Mouse (Mus musculus): ENCODE results near the gene C1qtnf3. TPM values are rescaled to one million over a fixed set of nuclear protein-coding genes. Genes with fewer than 3 reads are reported as not detected.
A peak's percentile ranks its signal among the peaks of the same experiment; 100 is the strongest.
"Not testable (repeated sequence)": the region's sequence is repeated elsewhere in the genome, so short reads cannot be mapped to it uniquely, and the experiment has no call there.

C1qtnf3 gene
- total RNA-seq, 2 experiments from 2014 or later: 0.60 to 1.1 TPM

DNA sequence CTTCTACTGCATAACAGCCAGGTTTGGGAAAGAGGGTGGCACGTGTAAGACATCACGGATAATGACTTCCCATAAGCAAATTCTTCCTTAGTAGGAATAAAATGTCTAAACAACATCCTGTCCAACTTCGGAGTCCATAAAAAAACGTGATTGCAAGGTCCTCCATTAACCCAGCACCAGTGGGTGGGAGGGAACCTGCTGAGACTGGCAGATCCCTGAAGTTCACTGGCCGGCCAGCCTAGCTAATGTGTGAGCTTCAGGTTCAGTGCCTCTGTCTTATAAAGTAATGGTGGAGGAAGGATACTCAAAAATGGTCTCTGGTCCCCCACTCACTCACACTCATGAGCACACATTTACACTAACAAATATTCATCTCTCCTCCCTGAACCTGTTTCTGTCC, 3.0 kb downstream of the C1qtnf3 start:
- no peak for DNase-seq
- intact Hi-C loops (cut with DNase I): no loop called here

DNA sequence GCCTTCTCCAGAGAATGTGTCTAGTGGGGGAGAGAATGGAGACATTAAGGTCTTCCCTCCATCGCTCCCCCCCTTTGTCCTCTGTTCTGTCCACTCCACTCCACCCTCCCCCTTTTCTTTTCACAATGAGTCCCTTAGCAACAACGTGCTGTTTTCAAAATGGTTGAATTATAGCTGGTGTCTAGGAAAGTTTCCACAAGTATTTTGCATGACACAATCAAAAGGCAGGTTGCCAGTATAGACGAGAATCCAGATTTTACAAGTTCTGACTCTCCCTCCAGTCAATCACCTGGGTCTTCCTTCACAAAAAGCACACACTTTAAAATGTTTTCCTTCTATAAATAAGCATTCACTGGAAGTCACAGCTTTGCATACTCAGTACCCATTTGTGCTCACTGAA, 4.6 kb downstream of the C1qtnf3 start:
- DNase-seq: no peak
- intact Hi-C loops (cut with DNase I): no loop called here

DNA sequence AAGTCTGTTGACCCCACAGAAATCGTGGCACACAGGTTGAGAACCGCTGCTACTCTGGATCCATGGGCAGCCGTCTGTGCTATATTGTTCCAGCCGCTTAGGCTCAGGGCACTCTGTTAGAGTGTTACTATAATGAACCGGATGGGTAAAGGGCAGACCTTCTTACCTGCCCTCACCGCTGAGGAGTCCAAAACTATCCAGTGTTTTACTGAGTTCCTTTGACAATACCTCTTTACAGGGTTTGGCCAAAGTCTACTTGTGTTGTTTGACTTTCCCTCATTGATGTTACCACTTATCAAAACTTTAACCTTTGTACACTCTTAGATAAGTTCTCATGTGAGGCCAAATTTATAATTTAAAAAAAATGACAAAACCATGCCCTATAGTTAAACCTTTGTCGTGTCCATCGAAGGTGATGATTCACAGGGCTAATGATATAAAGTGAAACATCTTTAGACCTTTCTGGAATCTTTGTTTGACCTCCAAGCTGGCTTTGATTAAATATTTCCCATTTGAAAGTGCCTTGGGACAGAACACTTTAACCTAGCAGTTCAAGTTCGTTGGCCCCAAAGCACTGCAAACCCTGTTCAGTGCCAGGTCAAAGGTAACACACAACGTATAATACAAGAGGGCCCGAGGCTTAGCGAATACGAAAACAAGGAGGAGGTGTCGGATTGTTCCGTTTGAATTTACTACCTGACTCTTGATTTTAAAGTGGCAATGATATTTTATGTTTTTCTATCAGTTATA, 7.3 kb downstream of the C1qtnf3 start:
- intact Hi-C loops (cut with DNase I): no loop called here
- no peak for DNase-seq

DNA sequence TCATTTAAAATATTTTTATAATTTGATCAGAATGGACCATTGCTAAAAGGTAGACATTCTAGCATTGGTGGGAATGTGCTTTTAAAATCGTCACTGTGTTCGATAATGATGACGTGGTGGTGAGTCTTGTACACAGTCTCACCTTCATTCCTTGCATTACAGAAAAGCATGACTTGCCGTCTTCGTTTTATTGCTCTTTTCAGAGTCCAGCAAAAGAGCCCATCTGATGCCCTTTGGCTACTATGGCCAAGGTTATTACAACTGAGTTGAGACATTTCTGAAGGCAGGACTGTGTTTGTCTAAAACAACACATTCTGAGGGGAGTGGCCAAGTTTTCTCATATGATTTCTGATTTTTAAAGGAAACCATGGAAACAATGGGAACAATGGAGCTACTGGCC, 8.1 kb downstream of the C1qtnf3 start:
- intact Hi-C loops (cut with DNase I): no loop called here
- DNase-seq: no peak

DNA sequence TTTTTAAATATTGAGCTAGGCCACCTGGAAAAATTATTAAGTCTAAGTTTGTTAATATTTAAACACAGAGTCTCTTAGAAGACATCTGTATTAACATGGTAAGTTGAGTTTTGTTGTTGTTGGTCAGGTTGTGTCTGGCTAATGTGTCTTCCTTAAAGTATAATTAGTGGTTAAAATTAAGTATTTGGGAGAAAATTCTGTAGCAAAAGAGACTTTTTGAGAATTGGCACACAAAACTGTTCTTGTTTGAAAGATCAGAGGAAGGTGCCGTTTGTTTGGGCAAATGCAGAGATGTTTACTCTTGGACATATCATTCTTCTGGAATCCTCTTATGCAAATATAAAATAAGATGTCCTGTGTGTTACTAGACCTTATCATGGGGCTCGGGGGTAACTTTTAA, 10.5 kb downstream of the C1qtnf3 start:
- intact Hi-C loops (cut with DNase I): no loop called here
- no peak for DNase-seq

DNA sequence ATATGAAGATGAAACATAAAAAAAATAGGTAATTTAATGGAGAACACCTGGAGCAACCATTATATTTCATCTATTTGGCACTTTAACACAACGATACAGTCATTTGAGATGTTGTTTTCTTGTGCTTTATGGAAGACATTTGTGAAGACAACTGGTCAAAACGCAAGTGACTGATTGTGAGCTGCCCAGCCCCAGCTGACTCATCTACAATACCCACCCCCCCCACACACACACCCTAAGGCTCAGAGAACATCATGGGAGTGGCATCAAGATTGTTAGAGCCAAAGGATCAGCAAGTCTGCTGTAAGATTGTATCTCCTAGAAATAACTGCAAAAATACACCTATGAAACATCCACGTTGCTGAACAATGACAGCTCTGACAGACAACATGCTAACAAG, 17.3 kb downstream of the C1qtnf3 start:
- DNase-seq: no peak
- intact Hi-C loops (cut with DNase I): no loop called here

DNA sequence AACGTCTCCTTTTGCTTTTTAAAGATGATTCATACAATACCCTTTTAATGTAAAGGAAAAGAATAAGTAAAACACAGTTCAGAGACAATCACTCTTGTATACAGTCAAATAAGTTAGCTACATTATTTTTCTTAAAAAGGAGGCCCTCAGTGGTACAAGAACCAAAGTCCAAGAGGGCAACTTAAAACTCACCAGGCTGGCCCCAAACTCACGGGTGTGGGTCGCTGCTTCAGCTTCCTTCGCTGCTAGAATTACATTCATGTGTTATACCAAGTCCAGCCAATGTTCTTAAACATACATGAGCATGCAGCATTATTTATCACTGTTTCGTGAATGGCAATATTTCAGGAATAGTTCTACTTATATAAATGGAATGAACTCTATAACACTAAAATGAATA, 18.6 kb downstream of the C1qtnf3 start:
- intact Hi-C loops (cut with DNase I): no loop called here

DNA sequence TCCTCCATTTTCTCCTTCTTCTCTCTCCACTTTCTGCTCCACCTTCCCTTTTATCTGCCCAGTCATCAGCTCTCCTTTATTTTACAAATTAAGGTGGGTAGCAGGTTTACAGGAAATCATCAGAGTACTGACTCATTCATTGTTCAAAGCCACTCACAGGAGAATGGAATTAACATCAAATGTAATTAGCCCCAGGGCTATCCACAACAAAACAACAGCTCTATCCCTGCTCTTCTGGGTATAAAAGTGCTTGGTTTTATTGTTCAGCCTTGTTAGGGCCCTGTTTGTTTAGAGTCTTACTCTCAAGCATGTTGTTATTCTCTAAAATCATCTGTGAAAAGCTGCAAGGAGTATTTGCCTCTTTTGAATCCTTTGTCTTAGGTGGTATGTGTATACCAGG, 25.0 kb downstream of the C1qtnf3 start:
- intact Hi-C loops (cut with DNase I): no loop called here
- no peak for DNase-seq

More for the DNA sequence above, 18.6 kb downstream of the C1qtnf3 start:
- DNase-seq: no peak

DNA sequence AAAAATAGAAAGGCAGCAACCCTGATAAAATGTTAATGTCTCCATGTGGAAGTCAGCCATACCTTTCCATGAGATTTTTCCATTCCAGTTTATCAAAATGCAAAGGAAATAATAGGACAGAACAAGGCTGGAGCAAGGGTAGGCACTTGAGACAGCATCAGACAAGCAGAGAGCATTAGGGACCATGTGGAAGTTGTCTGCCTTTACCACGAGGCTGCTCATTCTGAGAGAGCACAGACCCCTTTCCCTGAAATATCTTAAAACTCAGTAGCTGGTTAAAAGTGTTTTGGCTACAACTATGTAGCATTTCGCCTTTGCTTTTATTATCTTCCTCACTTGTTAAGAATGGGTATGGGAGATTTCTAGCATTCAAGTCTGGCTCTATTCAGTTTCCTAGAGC, 28.6 kb downstream of the C1qtnf3 start:
- intact Hi-C loops (cut with DNase I): loop anchor here (2.0 to 5.0 kb wide), 2 partner anchors 60 to 493 kb away; partner anchors contain the start of genes Brix1 and Rad1
- no peak for DNase-seq

DNA sequence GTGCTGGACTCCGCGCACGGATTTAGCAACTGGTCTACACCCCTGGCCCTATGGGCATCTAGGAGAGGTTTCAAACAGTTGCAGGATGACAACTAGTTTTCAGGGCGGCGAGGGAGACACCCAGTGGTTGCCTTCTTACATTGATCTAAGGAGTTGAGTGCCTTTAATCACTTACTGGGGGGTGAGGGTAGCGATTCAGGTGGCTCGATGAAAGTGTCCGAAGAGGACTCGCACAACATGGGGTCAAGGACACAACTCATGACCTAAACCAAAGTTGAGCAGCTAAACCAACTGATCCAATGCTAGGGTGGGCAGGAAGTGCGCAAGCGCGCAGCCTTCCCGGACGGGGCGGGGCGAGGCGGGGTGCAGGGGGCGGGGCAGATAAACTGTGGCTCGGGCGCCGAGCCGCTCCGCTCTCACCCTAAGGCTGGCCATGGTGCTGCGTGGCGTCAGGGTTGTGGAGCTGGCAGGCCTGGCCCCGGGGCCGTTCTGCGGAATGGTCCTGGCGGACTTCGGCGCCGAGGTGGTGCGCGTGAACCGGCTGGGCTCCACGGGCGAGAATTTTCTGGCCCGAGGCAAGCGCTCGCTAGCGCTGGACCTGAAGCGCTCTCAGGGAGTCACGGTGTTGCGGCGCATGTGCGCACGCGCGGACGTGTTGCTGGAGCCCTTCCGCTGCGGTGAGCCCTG, 29.4 kb downstream of the C1qtnf3 start, which contains the start of gene Amacr:
Amacr (plus strand) TSS at position 380 of the 687 bp plus-strand sequence.
- intact Hi-C loops (cut with DNase I): loop anchor here (2.0 to 5.0 kb wide), 2 partner anchors 61 to 494 kb away; partner anchors contain the start of genes Brix1 and Rad1
- peak; percentile 93 to 94 for DNase-seq

DNA sequence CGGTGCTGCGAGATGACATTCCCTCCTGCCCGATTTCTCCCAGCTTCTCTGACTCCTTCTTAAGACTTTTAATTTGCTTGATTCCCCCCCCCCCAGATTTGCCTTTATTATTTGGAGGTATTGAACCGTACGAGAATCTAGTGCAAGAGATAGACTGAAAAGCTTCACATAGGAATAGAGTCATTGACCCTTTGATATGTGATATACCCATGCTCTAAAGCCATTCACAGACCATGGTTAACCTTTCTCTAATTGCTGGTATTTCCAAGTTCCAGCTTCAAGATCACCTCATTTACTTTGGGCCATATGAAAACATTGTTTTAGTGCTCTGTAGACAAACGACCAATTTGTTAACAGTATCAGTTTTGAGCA, 29.9 kb downstream of the C1qtnf3 start:
- intact Hi-C loops (cut with DNase I): loop anchor here (5.0 kb wide), 1 partner anchor 495 kb away; the partner anchor contains the start of genes Brix1 and Rad1
- DNase-seq: no peak

DNA sequence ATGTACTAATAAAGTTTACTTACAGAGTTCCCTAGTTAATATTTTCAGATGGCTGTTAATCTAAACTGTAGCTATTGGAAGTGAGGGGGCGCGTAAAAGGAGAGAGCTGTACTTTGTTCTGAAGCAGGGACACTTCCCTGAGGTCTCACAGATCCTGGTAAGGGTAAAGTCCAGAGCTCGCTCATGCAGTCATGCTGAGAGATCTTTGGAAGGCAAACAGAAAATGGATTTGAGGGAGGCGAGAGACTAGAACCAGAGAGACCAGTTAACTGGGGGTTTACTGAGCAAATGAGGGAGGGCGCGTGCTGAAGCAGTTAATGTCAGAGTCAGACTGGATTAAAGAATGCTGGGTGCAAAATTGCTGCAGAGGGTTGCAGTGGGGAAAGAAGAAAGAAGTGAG, 33.6 kb downstream of the C1qtnf3 start:
- intact Hi-C loops (cut with DNase I): no loop called here
- DNase-seq: no peak

DNA sequence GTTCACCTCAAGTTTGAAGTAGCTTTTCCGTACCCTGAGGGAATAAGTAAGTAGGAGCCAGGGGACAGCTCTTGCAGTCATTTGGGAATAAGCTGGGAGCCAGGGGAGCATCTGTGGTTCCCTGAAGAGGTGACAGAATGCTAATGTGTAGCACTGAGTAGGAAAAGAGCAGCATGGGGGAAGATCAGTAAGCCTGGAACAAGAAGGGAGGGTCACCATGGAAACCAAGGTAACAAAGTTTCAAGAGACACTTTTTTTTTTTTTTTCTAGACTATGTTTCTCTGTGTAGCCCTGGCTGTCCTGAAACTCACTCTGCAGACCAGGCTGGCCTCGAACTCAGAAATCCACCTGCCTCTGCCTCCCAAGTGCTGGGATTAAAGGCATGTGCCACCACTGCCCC, 34.3 kb downstream of the C1qtnf3 start:
- intact Hi-C loops (cut with DNase I); DNase-seq: not testable (repeated sequence)

DNA sequence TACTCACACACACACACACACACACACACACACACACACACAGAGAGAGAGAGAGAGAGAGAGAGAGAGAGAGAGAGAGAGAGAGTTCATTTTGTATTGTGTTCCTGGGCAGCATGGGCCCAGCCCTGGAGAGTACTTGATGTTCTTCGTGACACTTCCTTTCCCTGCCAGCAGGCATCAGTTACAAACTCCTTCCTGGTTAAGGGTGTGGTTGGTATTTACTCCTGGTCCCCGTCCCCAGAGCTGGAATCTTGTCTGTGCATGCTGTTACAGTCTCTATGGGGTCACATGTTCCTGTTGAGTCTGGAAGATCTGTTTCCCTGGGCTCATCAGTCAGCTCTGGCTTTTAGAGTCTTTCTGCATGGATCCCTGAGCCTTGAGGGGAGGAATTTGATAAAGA, 38.3 kb downstream of the C1qtnf3 start:
- no peak for DNase-seq
- intact Hi-C loops (cut with DNase I): no loop called here

DNA sequence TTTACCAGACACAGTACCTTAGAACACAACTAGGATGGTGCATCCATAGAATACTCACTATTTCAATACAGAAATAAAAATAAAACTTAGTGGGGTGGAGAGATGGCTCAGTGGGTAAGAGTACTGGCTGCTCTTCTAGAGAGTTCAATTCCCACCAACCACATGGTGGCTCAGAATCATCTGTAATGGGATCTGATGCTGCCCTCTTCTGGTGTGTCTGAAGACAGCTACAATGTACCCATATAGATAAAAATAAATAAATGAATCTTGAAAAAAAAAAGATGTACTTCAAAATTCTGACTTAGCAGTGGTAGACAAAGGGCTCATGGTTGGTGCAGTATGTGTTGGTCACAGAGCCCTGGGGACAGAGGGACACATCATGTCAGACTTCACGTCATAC, 39.4 kb downstream of the C1qtnf3 start:
- no peak for DNase-seq
- intact Hi-C loops (cut with DNase I): no loop called here

DNA sequence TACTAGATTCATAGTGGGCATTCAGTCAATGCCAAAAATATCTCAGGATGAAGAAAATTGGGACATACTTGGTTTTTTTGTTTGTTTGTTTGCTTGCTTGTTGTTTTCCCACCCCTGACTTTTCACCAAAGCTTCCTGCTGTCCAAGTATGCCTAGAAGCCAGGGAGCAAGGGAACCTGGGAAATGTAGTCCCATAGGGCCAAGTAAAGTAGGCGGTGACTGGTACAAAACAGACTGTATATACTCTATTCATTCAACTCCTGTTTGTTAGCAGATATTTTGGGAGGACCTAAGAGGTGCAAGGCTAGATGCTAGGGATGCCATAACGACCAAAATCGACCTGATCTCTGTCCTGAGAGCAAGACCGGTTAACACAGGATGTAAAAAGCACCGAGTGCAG, 47.7 kb downstream of the C1qtnf3 start:
- intact Hi-C loops (cut with DNase I): no loop called here
- peak; percentile 10 to 15 for DNase-seq

DNA sequence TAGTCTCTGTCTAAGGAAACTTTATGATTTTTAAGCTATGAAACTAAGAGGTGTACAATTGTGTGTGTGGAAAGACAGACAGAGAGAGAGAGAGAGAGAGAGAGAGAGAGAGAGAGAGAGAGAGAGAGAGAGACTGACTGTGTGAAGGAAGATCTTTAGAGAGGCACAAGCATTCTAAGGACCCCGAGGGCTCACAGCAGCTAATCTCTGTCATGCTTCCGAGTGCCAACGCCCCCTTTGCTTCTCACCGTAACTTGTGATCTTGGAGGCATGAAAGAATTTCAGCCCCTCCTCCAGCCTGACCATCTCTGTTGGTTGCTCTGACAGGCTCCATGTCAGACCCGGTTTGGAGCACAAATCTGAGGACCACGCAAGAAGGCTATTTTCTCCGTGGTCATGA, 48.3 kb downstream of the C1qtnf3 start, which contains the start of gene Slc45a2:
Slc45a2 (plus strand) TSS at position 301 of the 400 bp plus-strand sequence.
- intact Hi-C loops (cut with DNase I): no loop called here
- no peak for DNase-seq

DNA sequence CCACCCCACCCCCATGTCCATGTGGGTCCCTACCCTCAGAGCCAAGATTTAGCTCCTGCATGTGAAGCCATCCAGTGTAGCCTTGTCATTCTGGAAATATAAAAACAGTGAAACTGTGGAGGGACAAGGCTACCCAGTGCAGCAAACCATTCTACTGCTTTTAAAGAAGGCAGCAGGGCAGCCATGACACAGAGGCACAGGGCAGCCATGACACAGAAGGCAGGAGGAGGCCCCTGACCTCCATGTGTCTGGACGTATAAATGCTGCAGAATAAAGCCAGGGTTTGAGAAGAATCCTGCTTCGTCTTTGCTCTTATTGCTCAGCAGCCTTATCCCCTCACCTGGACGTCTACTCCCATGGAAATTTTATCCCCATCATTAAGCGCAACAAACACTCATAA, 51.7 kb downstream of the C1qtnf3 start:
- no peak for DNase-seq
- intact Hi-C loops (cut with DNase I): no loop called here

DNA sequence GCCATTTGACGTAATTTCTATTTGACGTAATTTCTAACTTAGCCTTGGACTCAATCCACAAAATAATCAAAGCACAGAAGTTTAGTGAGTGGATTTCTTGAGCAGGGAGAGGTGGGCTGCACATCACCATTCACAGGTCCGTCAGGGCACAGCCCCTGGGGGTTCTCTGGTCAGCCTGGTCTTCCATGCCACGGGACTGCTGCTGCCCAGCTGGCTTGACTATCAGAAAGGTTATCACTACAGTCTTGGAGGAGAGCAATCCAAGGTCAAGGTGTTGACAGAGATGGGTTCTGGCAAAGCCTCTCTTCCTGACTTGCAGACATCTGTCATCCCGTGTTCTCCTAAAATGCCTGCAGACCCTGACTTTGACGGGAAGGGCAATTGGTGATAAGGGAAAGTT, 52.5 kb downstream of the C1qtnf3 start:
- DNase-seq: no peak
- intact Hi-C loops (cut with DNase I): no loop called here

DNA sequence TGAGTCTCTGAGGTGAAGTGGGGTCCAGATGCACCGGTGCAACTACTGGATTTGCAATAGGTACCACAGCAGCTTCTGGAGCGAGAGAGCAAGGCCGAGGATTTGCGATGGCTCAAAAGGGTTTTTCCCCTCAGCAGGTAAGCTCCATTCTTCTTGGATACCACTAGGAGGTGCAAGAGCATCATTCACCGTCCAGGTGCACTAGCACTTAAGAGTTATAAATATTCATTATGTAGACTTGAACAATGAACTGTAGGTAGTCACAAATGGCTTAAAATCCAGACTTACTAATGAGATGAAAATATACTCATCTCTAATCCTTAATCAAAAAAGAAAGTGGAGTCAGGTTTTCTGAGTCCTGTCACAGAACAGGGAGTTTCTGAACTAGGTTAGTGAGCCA, 56.6 kb downstream of the C1qtnf3 start:
- no peak for DNase-seq
- intact Hi-C loops (cut with DNase I): no loop called here

DNA sequence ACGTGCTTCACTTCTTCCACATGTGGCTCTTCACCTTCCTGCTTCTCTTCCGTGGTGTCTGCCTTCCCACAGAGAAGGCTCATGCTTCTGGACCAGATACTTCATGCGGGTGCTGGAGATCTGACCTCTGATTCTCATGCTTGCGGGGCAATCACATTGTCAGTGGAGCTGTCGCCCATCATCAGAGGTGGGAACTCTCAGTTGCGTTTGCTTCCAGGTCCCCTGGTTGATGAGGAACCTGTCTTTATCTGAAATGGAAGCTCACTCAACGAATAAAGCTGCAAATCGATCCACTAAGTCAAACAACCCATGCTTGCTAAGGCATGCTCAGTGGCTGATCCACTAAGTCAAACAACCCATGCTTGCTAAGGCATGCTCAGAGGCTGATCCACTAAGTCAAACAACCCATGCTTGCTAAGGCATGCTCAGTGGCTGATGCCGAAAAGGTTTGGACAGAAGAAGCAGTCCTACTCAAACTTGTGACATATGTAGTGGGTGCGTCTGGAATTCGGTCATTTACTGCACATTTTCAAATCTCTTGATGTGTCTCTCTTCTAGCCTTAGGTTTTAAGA, 58.9 kb downstream of the C1qtnf3 start:
- intact Hi-C loops (cut with DNase I): no loop called here
- DNase-seq: no peak

DNA sequence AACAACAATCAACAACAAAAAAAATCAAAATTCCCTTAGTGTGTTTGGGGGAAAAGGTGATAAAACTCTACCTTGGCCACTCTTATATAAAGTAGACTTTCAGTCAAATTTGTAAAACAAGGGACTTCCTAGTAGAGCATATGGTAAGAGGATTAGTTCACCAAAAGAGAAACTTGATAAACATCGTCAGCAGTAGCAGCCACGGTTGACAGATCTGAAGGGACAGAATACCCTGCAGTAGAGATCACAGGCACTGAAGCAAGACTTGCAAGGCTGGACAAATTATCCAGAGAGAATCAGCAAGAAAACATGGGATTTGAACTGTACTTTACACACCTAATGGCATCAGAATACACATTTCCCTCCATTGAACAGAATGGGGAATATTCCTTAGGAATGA, 62.8 kb downstream of the C1qtnf3 start:
- intact Hi-C loops (cut with DNase I): no loop called here
- no peak for DNase-seq

Data from heart, postnatal 10 days (tissue).